Mouse (Mus musculus): ENCODE measurements around the gene Slc25a45.

- TF ChIP-seq CTCF (conservative IDR thresholded peaks at IDR 0.05; ENCODE audit: low read length), result no peak
- TF ChIP-seq POU5F1 (IDR thresholded peaks at IDR 0.05; ENCODE audit: borderline replicate concordance, low read length), result no peak
- no peak for TF ChIP-seq NANOG (IDR thresholded peaks at IDR 0.05; ENCODE audit: borderline replicate concordance, low read length)
Measured at GRCm38 (mm10) chr19:5893282-5894001, 15.8 kb downstream of the Slc25a45 start.
